Mouse (Mus musculus) bone marrow macrophage, adult 2 months (primary cell): ENCODE results near the gene Txn2.

Experiments
- CTCF ChIP-seq: IDR thresholded peaks from 2 replicates; pipeline ENCODE4 v1.5.1; 2012; ENCODE audit warnings: low read depth, mild to moderate bottlenecking, low read length, moderate library complexity
- POLR2A ChIP-seq: IDR thresholded peaks from 2 replicates; pipeline ENCODE4 v1.6.1; 2012; ENCODE audit warnings: mild to moderate bottlenecking, low read depth, low read length, borderline replicate concordance

DNA sequence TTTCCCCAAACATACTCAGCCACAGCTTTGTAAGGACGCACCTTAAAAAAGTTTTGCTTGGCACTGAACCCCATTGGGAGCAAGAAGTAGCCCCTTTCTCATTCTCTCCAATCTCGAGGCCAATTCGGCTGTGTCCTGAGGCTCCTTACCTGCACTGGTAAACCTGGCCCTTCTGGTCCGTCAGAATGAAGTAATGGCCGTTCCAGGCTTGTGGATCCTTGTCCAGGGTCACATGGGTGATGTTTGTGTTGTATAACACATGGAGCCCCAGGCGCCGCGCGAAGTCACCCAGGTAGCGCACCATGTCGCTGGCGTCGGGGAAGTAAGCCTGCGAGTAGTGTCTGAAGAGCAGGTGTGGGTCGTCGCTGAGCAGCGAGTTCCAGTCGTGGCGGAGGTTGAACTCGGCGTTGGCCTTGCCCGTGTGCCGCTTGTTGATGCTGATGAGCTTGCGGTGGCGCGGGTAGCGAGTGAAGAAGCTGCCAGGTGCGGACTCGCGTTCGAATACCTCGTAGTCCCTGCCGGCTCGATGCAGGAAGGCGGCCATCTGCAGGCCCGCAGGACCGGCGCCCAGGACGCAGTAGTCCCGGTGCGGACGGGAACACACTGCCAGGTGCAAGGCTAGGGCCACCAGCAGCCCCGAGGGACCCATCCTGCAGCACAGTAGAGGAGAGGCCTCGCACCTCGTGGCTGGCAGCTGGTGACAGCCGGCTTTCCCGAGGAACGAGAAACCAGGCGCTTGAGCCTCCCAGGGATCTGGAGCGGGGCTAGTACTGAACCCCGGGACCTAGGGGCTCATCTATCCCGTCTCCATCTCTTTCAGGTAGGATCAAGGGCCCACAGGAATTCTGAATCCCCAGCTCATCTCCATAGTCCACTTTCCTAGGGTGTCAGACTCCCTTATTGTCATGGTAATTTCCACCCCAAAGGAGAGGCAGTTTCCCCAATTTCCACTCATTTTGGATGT, 26.9 kb upstream of the Txn2 start:
- no peak for TF ChIP-seq POLR2A
- 0 out of 2 replicates have a peak, but pooled peaks have one; percentile 7 for TF ChIP-seq CTCF
